Mouse (Mus musculus): ENCODE measurements at regions not wholly inside any gene's neighbourhood (a gene's known extent, or its start where the extent isn't known, plus 50 kb on each side); places are given as distances from the start of the nearest gene placed in this dataset.
A peak's percentile ranks its signal among the peaks of the same experiment; 100 is the strongest.

- DNase-seq (ENCODE audit: low spot score) = no peak
Measured at GRCm38 (mm10) chr13:19523686-19524085, 96.0 kb downstream of the Epdr1 start.

- no peak for DNase-seq (ENCODE audit: low spot score)
Measured at GRCm38 (mm10) chr13:19517938-19518777, 101.6 kb downstream of the Epdr1 start.

GRCm38 (mm10) chr13:19514844-19515555 lies 104.7 kb downstream of the Epdr1 start:
- DNase-seq (ENCODE audit: low spot score) = no peak

DNA sequence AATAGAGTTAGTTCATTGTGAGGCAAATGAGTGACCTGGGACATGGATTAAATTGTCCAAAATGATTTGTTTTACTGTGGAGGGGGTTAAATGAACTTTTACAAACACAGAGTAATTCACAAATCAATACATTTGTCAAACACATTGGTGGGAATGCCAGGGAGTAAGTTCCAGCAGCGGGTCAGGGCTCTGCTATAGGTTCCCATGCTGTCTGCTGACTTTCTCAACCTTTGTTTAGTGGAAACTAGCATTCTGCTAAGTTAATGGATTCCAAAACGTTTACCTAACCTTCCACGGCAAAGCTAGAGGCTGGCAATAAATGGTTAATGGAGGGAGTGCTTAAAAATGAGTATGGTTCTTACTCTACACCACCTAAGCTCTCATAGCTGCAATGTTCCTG lies 110.9 kb upstream of the Stard3nl start:
- DNase-seq (ENCODE audit: low spot score) = no peak

DNA sequence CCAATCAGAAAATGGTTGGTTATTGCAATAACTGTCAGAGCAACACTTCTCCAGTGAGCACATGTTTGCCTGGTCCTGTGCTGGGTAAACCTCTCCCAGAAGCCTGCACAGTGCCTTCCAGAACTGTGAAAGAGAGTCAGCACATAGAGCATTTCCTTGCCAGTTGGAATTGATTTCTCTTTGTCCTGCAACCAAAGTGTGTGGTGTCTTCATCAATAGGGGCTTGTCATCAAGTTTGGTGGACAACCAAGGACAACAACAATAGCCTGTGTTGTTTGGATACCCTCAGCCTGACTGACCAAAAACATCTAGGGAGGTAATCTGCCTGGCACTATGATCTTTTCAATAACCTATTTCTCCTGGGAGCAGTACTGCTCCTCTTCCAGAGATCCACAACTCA lies 108.6 kb upstream of the Stard3nl start:
- no peak for DNase-seq (ENCODE audit: low spot score)

DNA sequence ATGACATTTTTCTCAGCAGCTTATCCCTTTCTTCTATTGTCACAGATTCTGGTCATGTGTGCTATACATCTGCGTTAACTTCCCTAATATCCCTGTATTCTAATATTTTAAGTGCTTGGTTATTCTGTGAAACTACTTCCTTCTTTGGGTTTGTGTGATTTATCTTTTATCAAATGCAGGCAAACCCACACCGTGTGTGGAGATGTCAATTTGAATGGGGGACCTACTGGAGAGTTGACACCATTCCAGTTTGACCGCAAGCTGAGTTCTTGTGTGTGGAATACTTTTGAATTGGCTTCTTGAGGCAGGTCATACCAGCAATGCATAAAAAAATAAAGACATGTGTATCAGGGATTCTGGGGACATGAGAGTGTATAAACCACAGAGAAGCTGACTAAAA lies 86.6 kb upstream of the Stard3nl start:
- no peak for DNase-seq (ENCODE audit: low spot score)

GRCm38 (mm10) chr13:19474041-19474440 lies 78.4 kb upstream of the Stard3nl start:
- DNase-seq (ENCODE audit: low spot score) = no peak

DNA sequence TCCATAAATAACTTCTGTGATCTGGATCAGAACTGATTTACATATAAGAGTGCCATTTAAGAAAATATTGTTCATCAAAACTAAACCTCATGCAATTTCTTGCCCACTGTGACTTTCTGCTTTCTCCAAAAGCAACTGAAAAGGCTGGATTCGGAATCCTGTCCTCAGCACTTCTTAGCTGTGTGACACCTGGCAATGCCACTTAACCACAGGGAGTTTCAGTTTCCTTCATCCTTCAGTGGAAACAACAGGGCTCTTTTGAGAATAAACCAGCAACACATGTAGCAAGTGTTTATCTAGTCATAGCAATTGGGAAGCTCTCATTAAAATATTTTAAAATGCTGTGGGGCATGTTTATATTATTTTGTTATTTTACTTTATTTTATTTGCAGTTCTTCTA lies 75.1 kb upstream of the Stard3nl start:
- no peak for DNase-seq (ENCODE audit: low spot score)

- DNase-seq (ENCODE audit: low spot score) = peak; percentile 1
Measured at GRCm38 (mm10) chr13:19466722-19467384, 71.3 kb upstream of the Stard3nl start.

- DNase-seq (ENCODE audit: low spot score) = no peak
Measured at GRCm38 (mm10) chr13:19462966-19463365, 67.4 kb upstream of the Stard3nl start.

DNA sequence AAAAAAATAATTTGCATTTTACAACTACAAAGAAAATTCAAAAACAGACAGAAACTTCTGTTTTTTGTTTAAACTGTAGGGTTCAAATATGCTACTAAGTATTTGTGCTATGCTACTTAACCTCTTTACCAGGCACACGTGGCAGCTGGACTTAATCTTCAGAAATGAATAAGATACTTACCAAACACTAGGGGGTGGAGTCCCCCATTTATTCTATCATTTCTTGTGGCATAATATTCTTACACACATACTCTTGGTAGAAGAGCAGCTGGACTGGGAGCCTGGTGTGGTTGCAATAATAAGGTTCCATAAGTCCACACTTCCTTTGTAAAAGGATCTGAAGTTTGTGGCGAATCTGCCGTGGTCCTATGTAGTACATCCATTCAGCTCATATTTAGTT lies 53.8 kb upstream of the Stard3nl start:
- no peak for DNase-seq (ENCODE audit: low spot score)
